Mouse (Mus musculus) retina, postnatal 7 days (tissue): ENCODE data around the gene Ndrg4.

ENCODE experiments used
- DNase-seq: peaks from one replicate; pipeline ENCODE4 v3.0.0-alpha.2; 2012; ENCODE audit warnings: low read depth, low spot score

Gene Ndrg4

GRCm38 (mm10) chr8:95716546-95717335 is 40.0 kb downstream of the Ndrg4 start:
- no peak for DNase-seq

GRCm38 (mm10) chr8:95727625-95728024 is 50.8 kb downstream of the Ndrg4 start:
- no peak for DNase-seq

- no peak for DNase-seq
Measured at GRCm38 (mm10) chr8:95738596-95738995, 61.8 kb downstream of the Ndrg4 start.

DNA sequence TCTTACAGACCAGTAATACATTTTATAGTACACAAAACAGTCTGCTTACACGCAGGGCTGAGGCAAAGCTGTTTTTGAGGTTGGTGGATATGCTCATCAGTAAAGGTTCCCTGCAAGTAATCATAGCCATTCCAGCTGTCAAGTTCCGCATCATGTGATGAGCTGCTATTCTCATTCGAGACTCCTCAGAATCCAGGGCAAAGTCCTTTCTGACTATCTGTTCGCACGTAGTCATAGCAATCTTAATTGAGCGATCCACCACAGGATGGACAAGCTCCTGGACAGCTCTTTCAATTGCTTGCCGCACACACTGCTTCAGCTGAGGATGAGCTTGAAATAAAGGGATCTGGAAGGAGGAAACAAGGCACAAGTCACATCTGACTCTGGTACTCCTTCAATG is 65.0 kb downstream of the Ndrg4 start:
- no peak for DNase-seq

DNA sequence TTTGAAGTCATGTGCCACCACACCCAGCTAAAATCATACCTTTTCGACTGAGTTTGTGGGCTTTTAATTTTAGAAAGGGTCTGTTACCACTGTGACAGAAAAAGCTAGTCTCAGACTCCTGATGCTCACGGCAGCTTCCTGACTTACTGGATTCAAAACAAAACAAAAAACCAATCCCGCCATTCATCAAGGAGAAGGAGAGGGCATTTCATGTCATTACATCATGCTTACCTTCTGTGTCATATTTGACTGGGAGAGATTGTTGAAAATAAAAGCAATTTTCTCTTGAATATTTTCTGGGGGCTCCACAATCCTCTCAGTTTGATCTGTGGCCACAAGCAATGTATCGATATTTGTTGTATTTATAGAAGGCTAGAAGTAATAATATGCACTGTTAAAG is 71.2 kb downstream of the Ndrg4 start:
- DNase-seq: no peak

- DNase-seq: no peak
Measured at GRCm38 (mm10) chr8:95751924-95752323, 75.1 kb downstream of the Ndrg4 start.

- no peak for DNase-seq
Measured at GRCm38 (mm10) chr8:95760323-95760722, 83.5 kb downstream of the Ndrg4 start.

GRCm38 (mm10) chr8:95764133-95764532 is 87.4 kb downstream of the Ndrg4 start:
- no peak for DNase-seq
